Mouse (Mus musculus) 3134 (cell line): ENCODE data around the gene Tmprss11e.

Source experiments
- DNase-seq: peaks from one replicate; pipeline ENCODE4 v3.0.0-alpha.2; 2011; ENCODE audit warnings: low spot score; ENCODE audit not compliant: insufficient read length; ENCODE audit errors: extremely low read depth

Tmprss11e gene

GRCm38 (mm10) chr5:86745715-86746114 is at the start of gene Tmprss11e:
Gene Tmprss11e (minus strand): TSS chr5:86745815.
- DNase-seq: no peak

- DNase-seq: no peak
Measured at GRCm38 (mm10) chr5:86792807-86793206, 47.2 kb upstream of the Tmprss11e start.

DNA sequence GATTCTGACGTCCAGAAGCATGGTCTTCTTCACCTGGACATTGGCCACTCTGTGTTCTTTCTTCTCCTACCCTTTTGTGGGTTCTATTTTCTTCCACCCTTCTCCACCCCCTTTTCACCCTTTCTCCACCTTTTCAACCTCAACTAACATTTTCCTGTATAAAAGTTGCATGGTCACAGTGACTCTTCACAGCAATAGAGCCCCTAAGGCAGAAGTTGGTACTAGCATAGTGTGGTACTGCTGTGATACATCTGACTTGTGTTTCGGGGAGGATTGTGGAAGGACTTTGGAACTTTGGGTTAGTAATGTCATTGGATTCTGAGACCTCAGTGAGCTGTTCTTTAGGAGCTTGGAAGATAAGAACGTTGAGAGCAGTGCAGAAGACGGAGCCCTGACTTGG is 46.6 kb upstream of the Tmprss11e start:
- no peak for DNase-seq

- no peak for DNase-seq
Measured at GRCm38 (mm10) chr5:86789954-86790353, 44.3 kb upstream of the Tmprss11e start.

GRCm38 (mm10) chr5:86786798-86787197 is 41.2 kb upstream of the Tmprss11e start:
- DNase-seq: no peak

GRCm38 (mm10) chr5:86784205-86784604 is 38.6 kb upstream of the Tmprss11e start:
- DNase-seq: no peak

DNA sequence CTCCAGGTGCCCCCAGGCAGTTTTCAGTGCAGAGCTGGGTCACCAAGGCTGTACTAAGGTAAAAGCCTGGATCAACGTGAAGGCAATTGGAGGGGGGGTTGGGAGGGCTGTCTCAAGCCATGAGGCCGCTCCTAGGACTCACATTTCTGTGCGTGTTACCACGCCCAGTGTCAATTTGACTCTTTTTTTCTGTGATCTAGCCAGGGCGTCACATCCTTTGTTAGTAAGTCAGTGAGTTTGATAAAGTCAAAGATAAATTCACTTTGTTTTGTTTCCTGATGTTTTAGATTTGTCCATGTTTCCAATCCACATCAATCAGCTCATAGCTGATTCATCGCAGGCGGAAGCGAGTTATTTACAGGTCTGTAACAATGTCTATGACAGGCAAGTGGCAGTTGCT is 37.4 kb upstream of the Tmprss11e start:
- no peak for DNase-seq

DNA sequence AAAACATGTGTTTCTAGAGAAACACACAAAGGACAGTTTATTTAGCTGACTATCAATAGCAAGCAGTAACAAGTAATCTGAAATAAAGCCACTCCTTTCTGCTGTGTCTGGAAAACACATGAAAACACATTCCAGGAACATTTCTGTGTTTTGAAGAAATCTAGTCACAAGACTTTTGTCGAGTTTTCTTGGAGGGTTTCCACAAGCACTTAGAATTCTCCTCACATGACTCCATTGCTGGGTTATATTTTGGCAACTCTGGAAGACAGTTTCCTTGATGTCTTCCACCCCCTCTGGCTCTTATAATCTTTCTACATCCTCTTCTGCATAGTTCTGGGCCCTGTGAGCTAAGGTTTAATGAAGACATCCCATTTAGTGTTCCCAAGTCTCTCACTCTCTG is 32.9 kb upstream of the Tmprss11e start:
- no peak for DNase-seq

DNA sequence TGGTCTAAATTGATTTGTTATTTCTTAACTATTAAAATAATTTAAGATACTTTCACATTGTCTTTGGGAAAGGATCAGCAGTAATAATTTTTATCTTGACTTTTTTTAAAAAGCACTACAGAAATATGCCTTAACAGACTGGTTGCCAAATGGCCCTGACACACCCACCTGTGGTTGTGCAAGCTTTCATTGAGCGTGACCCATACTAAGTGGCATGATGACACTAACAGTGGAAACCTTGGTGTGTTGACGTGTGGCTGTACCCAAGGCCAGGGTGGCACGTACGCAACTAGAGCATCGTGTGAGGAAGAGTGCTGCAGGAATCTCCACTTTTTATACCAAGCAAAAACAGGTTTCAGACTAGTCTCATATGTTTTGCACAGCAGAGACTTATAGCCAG is 31.3 kb upstream of the Tmprss11e start:
- DNase-seq: no peak

DNA sequence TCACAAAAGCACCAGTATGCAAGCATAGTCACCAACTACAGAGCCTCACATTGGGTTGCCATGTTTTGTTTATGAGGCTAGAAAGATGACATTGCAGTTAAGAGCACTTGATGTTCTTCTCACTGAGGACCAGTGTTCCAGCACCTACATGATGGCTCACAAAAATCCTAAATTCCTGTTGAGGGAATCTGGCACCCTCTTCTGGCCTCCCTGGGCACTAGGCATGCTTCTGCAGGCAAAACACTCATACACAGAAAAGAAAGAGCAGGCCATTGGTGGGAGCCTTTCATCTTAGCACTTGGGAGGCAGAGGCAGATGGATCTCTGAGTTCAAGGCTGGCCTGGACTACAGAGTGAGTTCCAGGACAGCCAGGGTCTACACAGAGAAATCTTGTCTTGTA is 25.4 kb upstream of the Tmprss11e start:
- no peak for DNase-seq

- DNase-seq: no peak
Measured at GRCm38 (mm10) chr5:86769015-86769658, 23.5 kb upstream of the Tmprss11e start.

- DNase-seq: no peak
Measured at GRCm38 (mm10) chr5:86742796-86743195, 2.8 kb downstream of the Tmprss11e start.

DNA sequence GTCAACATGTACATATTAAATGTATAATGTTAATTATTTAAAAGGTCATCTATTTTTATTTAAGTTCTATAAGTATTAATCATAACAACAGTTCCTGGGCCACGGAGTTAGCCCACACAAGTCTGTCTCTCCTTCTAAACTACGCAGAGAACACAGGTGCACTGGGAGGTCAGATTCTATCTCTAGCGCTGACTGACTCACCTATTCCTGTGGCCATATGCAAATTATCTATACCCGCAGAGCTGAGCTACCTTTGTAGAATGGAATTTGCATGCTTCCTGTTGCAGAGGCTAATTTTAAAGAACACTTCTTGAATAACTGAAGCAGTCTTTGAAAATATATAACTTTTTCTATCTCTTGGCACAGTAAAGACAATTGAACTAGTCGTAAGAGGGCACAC is 4.5 kb downstream of the Tmprss11e start:
- no peak for DNase-seq

GRCm38 (mm10) chr5:86735808-86736207 is 9.8 kb downstream of the Tmprss11e start:
- DNase-seq: no peak

DNA sequence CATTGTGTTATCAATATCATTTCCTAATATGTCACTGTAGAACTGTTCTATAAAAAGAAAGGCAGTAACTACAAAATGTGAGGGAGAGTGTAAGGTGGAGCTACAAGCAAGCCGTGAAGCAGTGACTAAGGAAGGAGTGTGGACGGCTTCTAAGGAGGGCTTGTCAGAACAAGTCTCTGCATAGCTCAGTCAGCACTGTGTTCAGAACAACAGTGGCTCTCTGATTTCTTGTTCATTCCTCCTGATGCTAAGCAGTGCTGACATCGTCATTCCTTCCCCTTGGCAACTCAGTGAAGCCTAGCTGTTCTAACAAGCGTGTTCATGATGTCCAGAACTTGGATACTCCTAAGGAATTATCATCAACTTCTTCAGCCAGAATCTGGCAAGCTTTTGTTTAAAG is 15.0 kb downstream of the Tmprss11e start:
- DNase-seq: no peak

- no peak for DNase-seq
Measured at GRCm38 (mm10) chr5:86728574-86728973, 17.0 kb downstream of the Tmprss11e start.

- no peak for DNase-seq
Measured at GRCm38 (mm10) chr5:86727033-86727432, 18.6 kb downstream of the Tmprss11e start.

DNA sequence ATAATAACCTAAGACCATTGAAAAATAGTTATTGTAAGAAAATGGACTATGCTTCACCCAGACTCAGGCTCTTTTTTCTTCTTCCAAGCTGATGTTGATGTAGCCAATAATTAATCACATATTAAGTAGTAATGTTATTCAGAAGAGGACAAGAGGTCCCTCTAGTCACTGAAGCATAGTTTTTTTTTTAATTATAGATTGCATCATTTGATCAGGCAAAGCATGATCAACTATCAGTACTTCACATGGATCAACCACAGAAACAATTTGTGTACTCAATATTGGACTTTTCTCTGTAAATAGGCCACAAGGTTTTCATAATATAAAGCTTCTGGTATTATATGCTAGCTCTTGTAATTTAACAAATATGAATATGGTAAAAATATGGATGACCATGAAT is 20.6 kb downstream of the Tmprss11e start:
- no peak for DNase-seq

GRCm38 (mm10) chr5:86722820-86723460 is 22.7 kb downstream of the Tmprss11e start:
- peak; percentile 7 for DNase-seq

- DNase-seq: no peak
Measured at GRCm38 (mm10) chr5:86714967-86715366, 30.6 kb downstream of the Tmprss11e start.

- DNase-seq: no peak
Measured at GRCm38 (mm10) chr5:86704923-86705322, 40.7 kb downstream of the Tmprss11e start.

- DNase-seq: peak; percentile 7
Measured at GRCm38 (mm10) chr5:86684667-86685066, 60.9 kb downstream of the Tmprss11e start.

- DNase-seq: no peak
Measured at GRCm38 (mm10) chr5:86676262-86676661, 69.4 kb downstream of the Tmprss11e start, which contains the start of gene Tmprss11b. Gene Tmprss11b (minus strand): TSS chr5:86676362.
